Mouse (Mus musculus) forebrain, embryonic 14.5 days (tissue): Measurements from ENCODE around the gene Ccar1. TPM values are rescaled to one million over a fixed set of nuclear protein-coding genes. Genes with fewer than 3 reads are reported as not detected.

Source experiments
- ATAC-seq: fragments of 200-750 bp; cut with Nextera tagmentation; 2 replicates; pipeline ENCODE4 v1.8.0; 2017; ENCODE audit warnings: mild to moderate bottlenecking, moderate library complexity
- DNase-seq: peaks from one replicate; pipeline ENCODE4 v3.0.0-alpha.2; 2015; ENCODE audit warnings: low spot score
- H3K27ac ChIP-seq: fragments of 300-500 bp; sonication (generic); 2 replicates; pipeline ENCODE4 v1.5.1; 2014; ENCODE audit warnings: low read depth, mild to moderate bottlenecking, control low read depth, low read length, moderate library complexity
- H3K27me3 ChIP-seq: fragments of 300-500 bp; sonication (generic); replicated peaks from 2 replicates; pipeline ENCODE4 v1.6.1; 2014; ENCODE audit warnings: low read length, control low read depth, mixed read lengths; ENCODE audit not compliant: control insufficient read depth, insufficient read depth
- H3K36me3 ChIP-seq: fragments of 300-500 bp; sonication (generic); 2 replicates; pipeline ENCODE4 v1.6.1; 2014; ENCODE audit warnings: low read length, control low read depth; ENCODE audit not compliant: control insufficient read depth, insufficient read depth
- H3K4me1 ChIP-seq: fragments of 300-500 bp; sonication (generic); 2 replicates; pipeline ENCODE4 v1.6.1; 2014; ENCODE audit warnings: antibody characterized with exemption, low read length, control low read depth; ENCODE audit not compliant: control insufficient read depth, insufficient read depth
- H3K4me2 ChIP-seq: fragments of 300-500 bp; sonication (generic); 2 replicates; pipeline ENCODE4 v1.6.1; 2014; ENCODE audit warnings: mild to moderate bottlenecking, control low read depth, low read length
- H3K4me3 ChIP-seq: fragments of 300-500 bp; sonication (generic); 2 replicates; pipeline ENCODE4 v1.5.1; 2014; ENCODE audit warnings: low read depth, low read length, control low read depth
- H3K9ac ChIP-seq: fragments of 300-500 bp; sonication (generic); 2 replicates; pipeline ENCODE4 v1.6.1; 2014; ENCODE audit warnings: mild to moderate bottlenecking, low read length, control low read depth, moderate library complexity
- H3K9me3 ChIP-seq: fragments of 300-500 bp; sonication (generic); replicated peaks from 2 replicates; pipeline ENCODE4 v1.6.1; 2016; ENCODE audit warnings: low read length, control low read depth, mixed read lengths; ENCODE audit not compliant: control insufficient read depth
- WGBS: fragments of 180-500 bp; shearing (Covaris S2); extraction: QIAGEN DNeasy Blood & Tissue Kit; methylation state at CpG from one replicate; pipeline ENCODE4 v1.1.7; 2014; 5-methylcytosine and 5-hydroxymethylcytosine counted together
- polyA plus RNA-seq: library from polyadenylated mRNA; unstranded; fragments of >200 nt; fragmentation: Nextera tagmentation; extraction: Ambion mirVana; gene quantifications from 2 replicates; pipeline ENCODE4 v1.2.1, GENCODE M21; 2014

The Ccar1 gene
- polyA plus RNA-seq, 1 experiment from 2014 or later: 118 TPM

GRCm38 (mm10) chr10:62703579-62703978, 88.5 kb downstream of the Ccar1 start:
- Histone ChIP-seq H3K4me1 (no peaks in the 10 kb centered on the region), H3K27me3 (no peaks in the 10 kb centered on the region), H3K4me2 (no peak overlapping the region), H3K4me3 (no peak overlapping the region), H3K9ac (no peak overlapping the region), H3K9me3 (no peaks in the 10 kb centered on the region), H3K27ac (no peak overlapping the region), H3K36me3 (no peaks in the 10 kb centered on the region)
- WGBS: 84% methylated on average over 4 of the region's 4 CpGs
- ATAC-seq (no peak), DNase-seq (no peak)

- H3K4me3 ChIP-seq: no peak overlapping the region
- no peak overlapping the region for H3K4me2 ChIP-seq
- no peaks in the 10 kb centered on the region for H3K27me3 ChIP-seq
- WGBS: 89% methylated on average over 4 of the region's 4 CpGs
- DNase-seq (no peak), ATAC-seq (no peak)
- H3K9ac ChIP-seq: no peak overlapping the region
- no peak overlapping the region for H3K27ac ChIP-seq
- no peaks in the 10 kb centered on the region for H3K9me3 ChIP-seq
- H3K4me1 ChIP-seq: no peaks in the 10 kb centered on the region
- no peaks in the 10 kb centered on the region for H3K36me3 ChIP-seq
Measured at GRCm38 (mm10) chr10:62702436-62702835, 89.7 kb downstream of the Ccar1 start.

Other genes with a start within 250 kb of the Ccar1 start
- gene Kif1bp, start 213.8 kb downstream of the Ccar1 start, polyA plus RNA-seq: 74.4 and 74.9 TPM in 2 replicates
- 20.6 and 22.5 TPM in 2 replicates for gene Ddx21, start 190.0 kb downstream of the Ccar1 start, polyA plus RNA-seq
- gene Ddx50, start 141.1 kb downstream of the Ccar1 start, polyA plus RNA-seq: 93.8 and 118 TPM in 2 replicates
- 1.9 and 3.0 TPM in 2 replicates for gene Stox1, start 66.2 kb downstream of the Ccar1 start, polyA plus RNA-seq
- 25.0 and 38.1 TPM in 2 replicates for gene Tet1, start 116.7 kb upstream of the Ccar1 start, polyA plus RNA-seq
- 16.7 and 17.1 TPM in 2 replicates for gene Slc25a16, start 128.3 kb upstream of the Ccar1 start, polyA plus RNA-seq
- gene Dna2, start 154.7 kb upstream of the Ccar1 start, polyA plus RNA-seq: 7.9 and 9.7 TPM in 2 replicates
- 38.6 and 47.9 TPM in 2 replicates for gene Rufy2, start 187.9 kb upstream of the Ccar1 start, polyA plus RNA-seq
- 81.2 and 90.8 TPM in 2 replicates for gene Hnrnph3, start 231.9 kb upstream of the Ccar1 start, polyA plus RNA-seq
- gene Pbld2, start 232.0 kb upstream of the Ccar1 start, polyA plus RNA-seq: 0.85 and 1.1 TPM in 2 replicates